Mouse (Mus musculus) urinary bladder, adult 2 months (tissue): ENCODE results near the gene Gm9945. TPM values are rescaled to one million over a fixed set of nuclear protein-coding genes. Genes with fewer than 3 reads are reported as not detected.

Source experiments
- DNase-seq: peaks from one replicate; pipeline ENCODE4 v3.0.0; 2022; ENCODE audit warnings: low spot score
- polyA plus RNA-seq: library from polyadenylated mRNA; depleted of rRNA; stranded (reverse); fragments of >200 nt; gene quantifications from 2 replicates; pipeline ENCODE4 v1.2.3, GENCODE M21; 2012; rRNA removed

Gm9945 gene
- polyA plus RNA-seq, 1 experiment, result 0.11 TPM

GRCm38 (mm10) chr11:53522930-53523329 lies 43.0 kb downstream of the Gm9945 start:
- DNase-seq, result no peak

GRCm38 (mm10) chr11:53523545-53524405 lies 43.8 kb downstream of the Gm9945 start:
- DNase-seq, result no peak

- DNase-seq, result no peak
Measured at GRCm38 (mm10) chr11:53524905-53525304, 44.9 kb downstream of the Gm9945 start.

GRCm38 (mm10) chr11:53525461-53525860 lies 45.5 kb downstream of the Gm9945 start:
- no peak for DNase-seq

GRCm38 (mm10) chr11:53528397-53529252 lies 48.7 kb downstream of the Gm9945 start:
- DNase-seq, result no peak

GRCm38 (mm10) chr11:53529253-53529557 lies 49.2 kb downstream of the Gm9945 start:
- DNase-seq, result no peak

GRCm38 (mm10) chr11:53530001-53530400 lies 50.0 kb downstream of the Gm9945 start:
- no peak for DNase-seq

Other genes starting within 250 kb of the Gm9945 start
- 49.3 and 60.3 TPM in 2 replicates for gene Hspa4, start 179.7 kb upstream of the Gm9945 start, polyA plus RNA-seq
- 9.4 and 11.0 TPM in 2 replicates for gene Zcchc10, start 155.5 kb upstream of the Gm9945 start, polyA plus RNA-seq
- gene Aff4, start 129.3 kb upstream of the Gm9945 start, polyA plus RNA-seq, result 26.9 and 33.6 TPM in 2 replicates
- not detected in 2 replicates for gene Leap2, start 57.0 kb upstream of the Gm9945 start, polyA plus RNA-seq
- gene Uqcrq, start 49.3 kb upstream of the Gm9945 start, polyA plus RNA-seq, result 266 and 310 TPM in 2 replicates
- 0.88 and 1.2 TPM in 2 replicates for gene Gdf9, start 49.1 kb upstream of the Gm9945 start, polyA plus RNA-seq
- 1.8 and 2.9 TPM in 2 replicates for gene Gm10447, start 23.1 kb upstream of the Gm9945 start, polyA plus RNA-seq
- gene Shroom1, start 23.0 kb upstream of the Gm9945 start, polyA plus RNA-seq, result 12.1 and 12.9 TPM in 2 replicates
- not detected in 2 replicates for gene Gm9837, start 9.7 kb upstream of the Gm9945 start, polyA plus RNA-seq
- gene Sowaha, start 108 bp downstream of the Gm9945 start, polyA plus RNA-seq, result 6.5 and 7.4 TPM in 2 replicates
- 63.8 and 64.4 TPM in 2 replicates for gene Sept8, start 39.1 kb downstream of the Gm9945 start, polyA plus RNA-seq
- gene Kif3a, start 87.2 kb downstream of the Gm9945 start, polyA plus RNA-seq, result 14.3 and 16.1 TPM in 2 replicates
- gene Il4, start 138.5 kb downstream of the Gm9945 start, polyA plus RNA-seq, result 0.19 and 0.37 TPM in 2 replicates
- not detected in 2 replicates for gene Il13, start 154.5 kb downstream of the Gm9945 start, polyA plus RNA-seq
- 10.2 and 13.9 TPM in 2 replicates for gene Rad50, start 227.2 kb downstream of the Gm9945 start, polyA plus RNA-seq
- gene Il5, start 240.6 kb downstream of the Gm9945 start, polyA plus RNA-seq, result 0.12 and 0.21 TPM in 2 replicates